Mouse (Mus musculus): Measurements from ENCODE around the gene Gse1. TPM values are rescaled to one million over a fixed set of nuclear protein-coding genes. Genes with fewer than 3 reads are reported as not detected.
A peak's percentile ranks its signal among the peaks of the same experiment; 100 is the strongest.

Gene Gse1
- total RNA-seq, 2 experiments from 2014 or later = 32.6 to 34.6 TPM

DNA sequence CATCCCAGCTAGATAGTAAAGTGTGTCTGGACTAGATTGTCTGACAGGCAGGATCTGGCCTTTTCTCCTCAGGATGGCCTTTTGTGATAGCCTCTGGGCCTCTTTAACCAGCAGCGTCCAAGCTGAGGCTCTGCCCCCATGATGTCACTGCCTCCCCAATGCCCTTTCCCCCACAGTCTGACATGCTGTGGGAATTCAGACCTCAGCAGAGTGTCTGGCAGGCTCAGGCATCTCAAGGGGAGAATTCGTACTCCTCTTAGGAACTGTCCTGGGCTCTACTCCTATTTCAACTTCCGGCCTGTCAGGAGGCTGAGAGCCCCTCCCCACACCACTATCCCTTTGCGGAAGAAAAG lies 236.3 kb downstream of the Gse1 start:
- intact Hi-C loops (cut with DNase I) = no loop called here
- DNase-seq = no peak

DNA sequence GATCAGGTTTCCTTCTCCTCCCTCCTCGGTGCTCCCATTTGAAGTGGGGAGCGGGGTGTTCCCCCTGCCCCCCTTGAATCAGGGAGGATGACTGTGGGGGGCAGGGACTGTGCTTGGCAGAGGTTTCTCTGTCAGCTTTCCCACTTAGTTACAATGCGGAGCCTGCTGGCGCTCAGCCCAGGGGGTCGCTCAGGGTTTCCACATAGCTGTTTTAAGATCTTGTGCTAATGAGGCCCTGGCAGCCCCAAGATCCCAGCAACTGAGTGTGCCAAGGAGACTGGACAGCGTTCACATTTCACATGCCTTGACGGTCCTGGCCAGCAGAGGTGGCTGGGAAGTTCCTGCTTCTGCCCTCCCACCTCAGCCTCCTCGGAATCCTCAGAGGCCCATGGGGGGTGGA lies 237.5 kb downstream of the Gse1 start:
- peak; percentile 53 to 55 for DNase-seq

DNA sequence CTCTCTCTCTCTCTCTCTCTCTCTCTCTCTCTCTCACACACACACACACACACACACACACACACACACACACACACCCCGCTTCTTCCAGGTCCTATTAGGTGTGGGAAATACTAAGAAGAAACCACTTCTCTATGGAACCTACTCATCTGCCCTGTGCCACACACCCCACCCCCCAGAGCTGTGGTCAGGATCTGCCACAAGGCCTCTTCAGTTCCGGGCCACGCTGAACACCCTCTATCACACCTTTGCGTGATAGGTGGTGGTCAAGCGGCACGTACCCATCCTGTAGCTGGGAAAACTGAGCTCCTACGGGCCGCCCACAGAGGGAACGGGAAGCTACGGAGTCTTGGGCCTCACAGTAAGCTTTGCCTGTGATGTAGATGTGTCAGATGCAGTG lies 238.0 kb downstream of the Gse1 start:
- no peak for DNase-seq
- intact Hi-C loops (cut with DNase I) = no loop called here

More for the DNA sequence above, 237.5 kb downstream of the Gse1 start:
- intact Hi-C loops (cut with DNase I) = no loop called here

DNA sequence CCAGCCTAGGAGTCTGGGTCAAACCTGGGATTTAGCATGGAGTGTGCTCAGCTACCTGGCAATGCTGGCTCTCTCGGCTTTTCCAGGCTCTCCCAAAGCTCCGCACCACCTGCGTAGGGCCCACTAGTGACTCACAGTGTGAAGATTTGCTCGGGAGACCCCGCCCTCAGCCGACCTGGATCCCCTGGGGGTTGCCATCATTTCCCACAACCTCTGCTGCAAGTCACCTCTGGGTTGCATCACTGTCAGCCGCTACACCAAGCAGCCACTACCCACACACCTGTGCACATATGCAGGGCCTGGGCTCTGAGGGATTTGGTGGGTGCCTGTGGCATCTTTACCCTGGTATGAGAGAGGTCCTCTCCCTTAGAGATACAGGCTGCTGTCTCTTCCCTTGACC lies 239.3 kb downstream of the Gse1 start:
- intact Hi-C loops (cut with DNase I) = no loop called here

DNA sequence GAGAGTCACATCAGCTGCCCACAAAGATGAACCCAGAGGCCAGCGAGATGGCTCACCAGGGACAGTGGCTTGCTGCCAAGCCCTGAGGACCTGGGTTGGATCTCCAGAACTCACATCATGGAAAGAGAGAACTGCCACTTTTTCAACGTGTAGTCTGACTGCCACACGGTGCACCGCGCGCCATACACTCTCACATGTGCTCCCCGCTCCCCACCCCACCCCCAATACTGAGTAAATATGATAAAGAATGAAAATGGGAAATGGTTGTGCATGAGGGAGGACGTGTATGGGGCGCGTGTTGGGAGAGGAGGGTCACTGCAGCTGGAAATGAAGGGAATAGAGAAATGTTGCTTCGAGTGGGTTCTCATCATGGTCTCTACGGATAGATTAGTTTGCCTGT lies 241.9 kb downstream of the Gse1 start:
- intact Hi-C loops (cut with DNase I) = no loop called here
- DNase-seq = no peak

More for the DNA sequence above, 239.3 kb downstream of the Gse1 start:
- no peak for DNase-seq

DNA sequence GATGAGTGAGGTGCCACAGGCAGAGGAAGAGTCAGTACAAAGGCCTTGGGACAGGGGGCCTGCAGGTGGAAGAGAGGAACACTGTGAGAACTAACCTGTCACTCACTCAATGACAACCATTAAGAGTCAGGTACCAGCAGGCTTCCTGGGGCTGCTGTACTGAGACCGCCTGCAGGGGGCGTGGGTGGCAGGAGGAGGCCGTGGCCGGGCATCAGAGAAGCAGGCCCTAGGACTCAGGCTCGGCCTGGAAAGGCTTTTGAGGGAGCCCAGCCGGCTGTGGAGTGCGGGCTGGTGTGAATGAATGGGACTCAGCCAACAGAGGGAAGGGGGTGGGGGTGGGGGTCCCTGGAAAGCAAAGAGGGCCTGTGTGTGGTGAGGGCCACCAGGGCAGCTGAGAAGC lies 242.9 kb downstream of the Gse1 start:
- intact Hi-C loops (cut with DNase I) = no loop called here
- DNase-seq = peak in 1 of 2 experiments; percentile 60

DNA sequence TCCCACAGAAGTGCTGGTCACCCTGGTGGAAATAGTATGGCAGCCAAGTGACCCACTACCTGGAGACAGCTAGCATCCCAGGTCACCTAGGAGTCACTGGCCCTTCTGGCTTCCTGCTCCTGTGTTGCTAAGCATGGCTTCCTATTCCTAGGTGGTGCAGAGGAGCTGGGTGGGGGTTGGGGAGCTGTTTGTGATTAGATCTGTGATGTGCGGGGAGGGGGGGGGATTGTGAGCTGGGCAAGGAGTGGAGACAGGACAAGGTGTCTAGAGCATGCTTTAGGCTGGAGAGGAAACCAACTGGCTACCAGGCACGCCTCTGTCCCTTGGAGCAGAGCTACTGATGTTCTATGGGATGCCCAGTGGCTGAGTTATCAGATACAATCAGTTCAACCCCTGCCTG lies 243.5 kb downstream of the Gse1 start:
- intact Hi-C loops (cut with DNase I) = no loop called here
- no peak for DNase-seq

DNA sequence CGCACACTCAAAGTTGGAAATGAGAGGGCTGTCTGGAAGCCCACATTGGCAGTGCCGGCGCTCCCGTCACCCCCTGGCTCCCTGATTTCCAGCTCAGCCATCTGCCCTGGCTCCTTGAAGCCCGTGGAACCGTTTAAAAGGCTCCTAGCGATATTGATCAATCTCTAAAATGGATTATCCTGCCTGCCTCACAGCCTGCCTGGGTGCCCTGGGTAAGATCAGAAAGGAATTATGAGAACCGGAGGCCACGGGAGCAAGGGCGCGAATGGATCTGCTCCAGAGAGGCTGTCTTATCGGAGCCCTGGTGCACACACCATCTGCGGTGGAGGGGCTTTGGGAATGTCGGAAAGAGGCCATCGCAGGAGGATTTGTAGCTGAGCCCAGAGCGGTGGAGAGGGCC lies 244.0 kb downstream of the Gse1 start:
- DNase-seq = no peak
- intact Hi-C loops (cut with DNase I) = no loop called here

DNA sequence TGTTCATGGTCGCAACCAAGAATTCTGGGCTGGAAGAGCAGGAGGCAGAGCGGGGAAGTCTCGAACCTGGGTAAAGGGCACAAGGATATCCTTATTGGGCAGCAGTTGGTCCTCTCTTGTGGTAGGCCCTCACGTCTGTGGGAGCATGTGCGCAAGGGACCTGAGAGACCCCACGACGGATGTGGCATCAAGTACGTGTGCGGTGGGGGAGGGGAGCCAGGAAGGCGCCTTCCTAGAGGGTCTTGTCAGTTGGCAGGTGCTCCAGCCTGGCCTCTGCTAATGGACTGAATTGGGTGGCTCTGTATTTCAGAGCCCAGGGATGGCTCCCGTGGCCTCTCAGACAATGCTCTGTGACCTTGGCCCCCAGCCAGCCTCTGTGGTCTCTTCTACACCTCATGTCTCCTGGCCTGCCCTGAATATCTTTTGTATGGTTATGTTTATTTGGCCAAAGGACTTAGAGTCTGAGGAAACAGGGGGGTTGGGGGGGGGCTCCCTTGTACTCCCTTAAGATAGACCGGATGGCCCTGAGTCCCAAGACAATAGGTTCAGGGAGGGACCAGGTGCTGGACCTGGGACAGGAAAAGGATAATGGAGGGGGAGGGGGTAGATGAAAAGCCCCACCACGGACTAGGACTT lies 245.6 kb downstream of the Gse1 start:
- intact Hi-C loops (cut with DNase I) = loop anchor here (2.0 kb wide), 1 partner anchor 31 kb away; no protein-coding TSS in a partner anchor
- DNase-seq = peak in 1 of 2 experiments; percentile 59

DNA sequence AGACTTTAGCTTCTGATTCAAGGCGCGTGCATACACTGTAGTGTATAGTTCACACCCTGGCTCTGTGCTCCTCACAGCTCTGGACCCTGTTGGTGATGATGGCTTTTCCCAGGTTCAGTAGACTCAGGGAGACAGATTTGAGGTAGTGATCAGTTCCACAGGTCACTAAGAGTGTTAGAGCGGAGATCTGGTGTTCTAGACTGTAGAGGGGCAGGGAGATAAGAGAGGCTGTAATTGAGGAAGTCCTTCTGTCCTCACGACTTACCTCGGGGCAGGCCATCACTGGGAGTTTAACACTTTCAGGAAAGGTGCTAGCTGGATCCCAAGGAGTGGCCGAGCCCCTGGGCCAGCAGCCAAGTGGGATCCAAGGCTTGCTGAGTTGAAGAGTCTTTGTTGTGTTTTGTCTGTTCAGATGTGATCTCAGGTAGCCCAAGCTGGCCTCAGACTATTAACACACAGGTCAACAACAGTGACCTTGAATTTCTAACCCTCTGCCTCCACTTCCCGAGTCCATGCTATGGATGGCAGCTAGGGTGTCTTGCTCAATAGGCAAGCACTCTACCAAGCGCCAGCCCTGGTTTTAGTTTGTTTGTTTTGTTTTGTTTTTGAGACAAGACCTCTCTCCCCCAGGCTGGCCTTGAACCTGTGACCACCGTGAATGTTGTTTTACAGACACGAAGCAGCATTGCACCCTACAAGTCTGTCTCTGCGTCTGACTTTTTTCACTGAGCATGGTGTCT lies 246.4 kb downstream of the Gse1 start:
- DNase-seq = no peak
- intact Hi-C loops (cut with DNase I) = loop anchor here (2.0 kb wide), 1 partner anchor 30 kb away; no protein-coding TSS in a partner anchor

DNA sequence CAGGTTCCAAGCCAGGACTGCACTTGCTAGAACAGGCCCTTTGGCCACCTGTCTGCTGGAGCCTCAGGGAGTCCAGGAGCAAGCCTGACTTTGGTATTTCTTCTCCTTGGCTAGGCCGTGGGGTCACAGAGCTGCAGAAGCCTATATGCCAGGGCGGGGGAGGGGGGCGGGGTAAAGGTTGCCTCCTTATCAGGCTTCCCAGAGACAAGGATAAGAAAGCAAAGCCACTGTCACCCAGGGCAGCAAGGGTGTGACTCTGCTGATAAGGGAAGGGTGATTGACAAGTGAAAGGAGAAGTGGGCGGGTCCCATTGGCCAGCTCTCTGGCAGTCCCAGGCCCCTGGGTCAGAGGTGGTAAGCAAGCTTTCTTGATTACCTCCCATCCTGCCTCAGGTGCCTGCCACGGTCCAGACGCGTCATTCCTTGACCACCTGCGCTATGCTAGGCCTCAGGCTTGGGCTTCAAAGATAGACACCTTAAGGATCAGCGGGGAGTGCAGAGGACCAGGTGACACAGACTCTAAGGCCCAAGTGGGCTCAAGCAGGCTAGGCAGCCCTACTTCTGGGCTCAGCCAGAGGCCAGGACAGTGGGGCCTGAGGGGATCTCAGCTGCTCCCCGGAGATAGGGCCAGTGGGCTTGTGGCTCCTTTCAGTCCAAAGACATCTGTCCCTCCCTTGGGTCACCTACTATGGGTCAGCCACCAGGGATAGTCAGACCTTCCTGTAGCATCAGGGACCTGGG lies 247.4 kb downstream of the Gse1 start:
- intact Hi-C loops (cut with DNase I) = loop anchor here (2.0 kb wide), 1 partner anchor 29 kb away; no protein-coding TSS in a partner anchor
- no peak for DNase-seq

DNA sequence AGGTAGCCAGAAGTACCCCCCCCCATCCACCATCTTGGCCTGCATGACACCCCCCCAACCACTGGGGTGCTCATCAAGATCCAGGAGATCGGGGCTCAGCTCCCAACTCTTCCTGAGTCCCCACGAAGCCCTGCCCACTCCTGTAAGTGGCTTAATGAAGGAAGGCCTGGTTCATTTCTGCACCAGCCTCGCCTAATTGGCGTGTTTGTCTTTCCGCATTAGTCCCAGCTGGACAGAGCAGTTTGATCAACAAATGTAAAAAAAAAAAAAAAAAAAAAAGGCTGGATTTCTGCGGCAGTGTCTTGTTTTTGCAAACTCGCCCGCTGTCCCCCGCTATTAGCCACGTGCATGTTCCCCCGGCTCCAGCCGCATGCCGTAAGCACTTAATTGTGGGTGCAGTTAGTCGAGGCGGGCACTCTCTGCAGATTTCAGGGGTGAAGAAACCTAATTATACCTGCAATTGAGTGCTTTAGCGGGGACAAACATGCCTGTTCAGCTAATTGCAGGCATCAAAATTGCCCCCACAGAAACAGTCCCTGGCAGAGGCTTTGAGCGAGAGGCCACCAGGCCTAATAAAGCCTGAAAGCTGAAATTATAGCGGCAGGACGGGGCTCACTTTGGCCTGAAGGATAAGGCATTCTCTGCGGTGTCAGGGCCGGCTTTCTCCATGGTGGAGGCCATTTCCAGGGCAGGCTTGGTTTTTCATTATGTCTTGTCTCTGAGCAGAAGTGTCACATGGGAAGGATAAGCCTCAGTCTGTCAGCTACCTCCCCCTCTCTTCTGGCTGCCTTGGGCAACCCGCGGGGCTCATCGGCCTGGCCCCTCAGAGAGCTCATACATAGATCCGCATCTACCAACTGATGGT lies 248.7 kb downstream of the Gse1 start:
- intact Hi-C loops (cut with DNase I) = no loop called here
- no peak for DNase-seq

DNA sequence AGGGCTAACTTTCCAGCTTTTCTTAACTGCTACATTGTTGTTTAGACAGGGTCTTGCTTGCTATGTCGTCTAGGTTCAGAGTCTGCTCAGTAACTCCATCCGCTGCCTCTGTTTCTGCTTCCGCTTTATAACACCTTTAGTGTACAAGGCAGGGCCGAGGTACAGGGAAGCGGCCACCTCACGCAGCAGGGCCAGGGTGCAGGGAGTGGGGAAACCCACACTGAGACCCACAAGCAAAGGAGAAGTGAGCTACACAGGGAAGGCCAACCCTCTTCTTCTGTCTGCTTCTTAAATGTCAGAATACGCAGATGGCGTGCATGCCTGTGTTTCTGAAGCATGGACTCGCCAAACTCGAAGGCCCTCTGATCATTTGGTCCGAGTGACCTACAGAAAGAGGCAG lies 250.5 kb downstream of the Gse1 start:
- no peak for DNase-seq
- intact Hi-C loops (cut with DNase I) = no loop called here

DNA sequence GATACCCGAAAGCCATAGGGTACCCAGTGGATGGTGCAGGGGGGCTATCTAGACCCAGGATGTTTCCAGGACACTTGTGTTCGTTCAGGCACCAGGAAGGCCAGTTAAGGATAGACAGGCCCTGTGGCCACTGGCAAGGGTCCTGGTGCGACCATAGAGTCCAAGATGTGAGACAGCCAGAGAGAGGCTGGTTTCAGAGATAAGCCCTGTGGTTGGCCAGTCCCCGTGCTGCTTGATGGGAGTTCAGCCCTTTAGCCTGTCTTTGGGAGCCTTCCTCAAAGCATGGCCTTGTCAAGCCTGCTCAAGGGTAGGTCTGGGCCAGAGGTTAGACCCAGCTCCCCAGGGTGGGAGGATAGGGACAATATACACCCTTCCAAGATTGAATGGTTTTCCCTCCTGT lies 251.4 kb downstream of the Gse1 start:
- intact Hi-C loops (cut with DNase I) = no loop called here
- no peak for DNase-seq

DNA sequence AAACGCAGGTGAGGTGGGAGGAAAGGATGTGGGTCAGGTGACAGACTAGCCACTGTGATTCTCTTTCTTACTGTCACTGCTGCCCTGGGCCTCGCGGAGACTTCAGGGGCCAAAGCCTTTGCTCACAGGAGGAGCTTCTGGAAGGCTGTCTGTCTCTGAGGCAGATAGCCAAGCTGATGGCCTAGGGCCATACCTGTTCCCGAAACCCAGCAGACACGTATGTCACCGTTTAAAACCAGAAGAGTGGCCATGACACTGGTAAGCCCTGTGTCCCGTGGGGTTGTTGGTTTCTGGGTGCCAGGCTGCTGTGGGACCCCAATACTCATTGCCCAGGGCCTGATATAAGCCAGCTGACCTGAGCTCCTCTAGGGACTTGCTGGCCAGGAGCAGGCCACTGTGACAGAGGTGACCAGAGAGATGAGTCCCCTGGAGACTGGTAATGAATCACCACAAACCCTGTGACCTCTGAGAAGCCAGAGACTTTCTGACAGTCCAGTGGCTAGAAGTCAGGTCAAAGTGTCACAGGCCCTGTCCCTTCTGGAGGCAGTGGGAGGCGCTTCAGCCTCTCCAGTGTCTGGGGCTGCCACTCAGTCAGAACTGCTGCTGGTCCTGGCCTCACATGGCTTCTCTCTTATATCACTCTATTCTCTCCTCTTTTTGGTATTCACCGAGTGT lies 253.9 kb downstream of the Gse1 start:
- intact Hi-C loops (cut with DNase I) = no loop called here
- no peak for DNase-seq

DNA sequence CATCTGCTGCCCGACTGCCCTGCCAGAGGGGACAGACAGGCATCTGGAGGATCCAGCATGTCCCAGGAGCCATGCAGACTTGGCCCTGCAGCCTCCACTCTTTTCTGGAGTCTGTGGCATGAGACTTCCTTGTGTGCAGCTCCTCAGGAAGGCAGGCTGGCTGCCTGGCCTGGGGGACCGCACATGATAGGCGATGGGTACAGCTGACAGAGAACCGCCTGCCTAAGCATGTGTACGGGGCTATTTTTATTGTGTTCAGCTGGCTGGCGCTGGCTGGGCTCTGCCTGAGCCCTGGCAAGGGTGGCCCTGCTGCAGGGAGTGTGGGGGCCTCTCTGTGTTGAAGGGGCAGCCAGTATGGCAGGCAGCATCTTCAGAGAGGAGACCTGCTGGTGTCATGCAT lies 256.2 kb downstream of the Gse1 start:
- DNase-seq = peak; percentile 51 to 68

DNA sequence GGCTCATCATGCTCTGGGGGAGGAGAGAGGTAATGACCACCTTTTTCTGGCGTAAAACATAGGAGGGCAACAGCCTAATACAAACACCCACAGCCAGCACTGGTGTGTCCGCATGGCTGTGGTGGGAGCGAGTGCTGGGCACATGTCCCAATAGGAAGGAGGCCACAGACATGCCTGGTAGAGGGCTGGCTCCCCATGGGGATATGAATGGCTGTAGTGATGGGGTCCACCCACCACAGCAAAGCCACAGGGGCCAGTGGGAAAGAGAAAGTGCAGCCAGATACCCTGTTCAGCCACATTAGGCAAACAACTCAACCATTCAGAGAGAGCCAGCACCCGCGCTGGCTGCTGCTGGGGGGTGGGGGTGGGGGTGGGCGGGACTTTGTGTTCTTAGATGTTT lies 256.9 kb downstream of the Gse1 start:
- intact Hi-C loops (cut with DNase I) = loop anchor here (5.0 kb wide), 1 partner anchor 68 kb away; no protein-coding TSS in a partner anchor
- DNase-seq = no peak

More for the DNA sequence above, 256.2 kb downstream of the Gse1 start:
- intact Hi-C loops (cut with DNase I) = no loop called here

DNA sequence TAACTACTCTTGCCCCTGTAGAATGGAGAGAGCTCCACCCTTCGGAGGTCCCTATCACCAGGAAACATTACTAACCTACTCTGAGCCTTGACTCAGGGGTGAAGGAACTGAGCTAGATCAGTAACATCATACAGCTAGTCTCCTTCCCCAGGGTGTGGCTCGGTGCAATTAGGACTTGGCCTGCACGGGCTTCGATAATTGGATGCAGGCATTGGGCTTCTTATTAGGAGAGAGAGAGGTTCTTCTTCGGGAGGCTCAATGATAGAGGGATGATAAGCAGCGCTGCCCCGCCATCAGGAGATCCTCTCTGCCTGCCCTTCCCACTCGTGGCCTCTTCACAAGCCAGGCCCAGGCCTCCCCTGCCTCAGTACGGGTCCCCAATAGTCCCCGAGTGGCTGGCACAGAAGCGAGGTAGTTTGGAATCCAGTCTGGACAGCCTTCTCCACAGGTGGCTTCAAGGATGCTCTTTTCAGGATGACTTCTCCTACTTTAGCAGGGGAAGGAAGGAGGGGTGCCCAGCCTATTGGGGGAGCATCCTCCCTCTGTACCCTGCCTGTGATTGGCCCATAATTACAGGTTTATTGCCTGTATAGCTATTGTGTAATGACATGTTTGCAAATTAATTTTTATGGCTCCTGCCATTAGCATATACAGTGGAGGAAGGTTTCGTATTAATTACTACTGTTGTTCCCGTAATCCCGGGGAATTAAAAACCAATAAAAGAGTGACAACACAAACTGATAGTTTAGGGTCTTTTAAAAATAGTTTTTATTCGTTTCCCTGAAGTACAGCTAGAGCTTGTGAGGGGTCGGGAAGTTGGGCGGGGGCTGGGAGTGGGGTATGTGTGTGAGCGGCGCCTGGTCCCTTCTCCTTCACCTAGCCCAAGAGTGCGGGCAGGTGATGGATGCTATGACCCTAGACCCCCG lies 257.6 kb downstream of the Gse1 start:
- DNase-seq = peak in 1 of 2 experiments; percentile 13
- intact Hi-C loops (cut with DNase I) = loop anchor here (5.0 kb wide), 1 partner anchor 69 kb away; no protein-coding TSS in a partner anchor

All from heart, postnatal 10 days (tissue).